Mouse (Mus musculus): ENCODE data around the gene Eno1. TPM values are rescaled to one million over a fixed set of nuclear protein-coding genes. Genes with fewer than 3 reads are reported as not detected.

Eno1 gene
- total and polyA plus RNA-seq, 3 experiments = 254 to 5,492 (median 737) TPM

- H3K27ac ChIP-seq (ENCODE audit: control insufficient read depth, low read depth, low read length) = no peak overlapping the region
- H3K9me3 ChIP-seq (replicated peaks; ENCODE audit: insufficient read depth, low read length) = no peaks in the 10 kb centered on the region
- no peak overlapping the region for H3K4me3 ChIP-seq (ENCODE audit: control insufficient read depth in 1 of 2, insufficient read depth in 1 of 2, low read depth in 2 of 2, low read length in 2 of 2)
- H3K9ac ChIP-seq (ENCODE audit: control insufficient read depth, low read depth, low read length, poor library complexity, severe bottlenecking) = no peak overlapping the region
- TF ChIP-seq POLR2AphosphoS2 (IDR thresholded peaks at IDR 0.05; ENCODE audit: low read length) (no peak), CHD2 (IDR thresholded peaks at IDR 0.05; ENCODE audit: low read length) (no peak), NRF1 (IDR thresholded peaks at IDR 0.05; ENCODE audit: insufficient read depth, low read depth, low read length, poor library complexity, severe bottlenecking) (no peak), RAD21 (IDR thresholded peaks at IDR 0.05; ENCODE audit: low read depth, low read length) (no peak), ZC3H11A (IDR thresholded peaks at IDR 0.05; ENCODE audit: low read depth, low read length) (no peak), POLR2A (IDR thresholded peaks at IDR 0.05; ENCODE audit: control insufficient read depth in 1 of 2, insufficient read depth in 1 of 2, low read depth in 1 of 2, low read length in 2 of 2, poor library complexity in 1 of 2) (no peak), MYB (IDR thresholded peaks at IDR 0.05; ENCODE audit: low read depth, low read length) (no peak), ZMIZ1 (IDR thresholded peaks at IDR 0.05; ENCODE audit: low read depth, low read length) (no peak), CTCF (IDR thresholded peaks at IDR 0.05 in 2 of 3, conservative IDR thresholded peaks at IDR 0.05 in 1 of 3; ENCODE audit: control insufficient read depth in 1 of 3, insufficient read depth in 1 of 3, low read depth in 2 of 3, low read length in 3 of 3, poor library complexity in 1 of 3, severe bottlenecking in 1 of 3) (no peak), MEF2A (IDR thresholded peaks at IDR 0.05; ENCODE audit: extremely low read depth, insufficient replicate concordance, low read depth, low read length, poor library complexity, severe bottlenecking) (no peak), GATA1 (IDR thresholded peaks at IDR 0.05; ENCODE audit: low read depth, low read length) (no peak), SMC3 (IDR thresholded peaks at IDR 0.05; ENCODE audit: low read depth, low read length) (no peak), SIN3A (IDR thresholded peaks at IDR 0.05; ENCODE audit: low read length) (no peak), MAZ (IDR thresholded peaks at IDR 0.05; ENCODE audit: low read depth, low read length) (no peak), ETS1 (IDR thresholded peaks at IDR 0.05; ENCODE audit: low read depth, low read length) (no peak), POLR2AphosphoS5 (IDR thresholded peaks at IDR 0.05; ENCODE audit: borderline replicate concordance, low read depth, low read length) (no peak)
- H3K27me3 ChIP-seq (ENCODE audit: control insufficient read depth in 1 of 2, insufficient read depth in 2 of 2, low read length in 2 of 2) = no peaks in the 10 kb centered on the region
- no peak for DNase-seq (ENCODE audit: low read depth, low spot score)
- H3K36me3 ChIP-seq (ENCODE audit: control insufficient read depth in 1 of 2, insufficient read depth in 2 of 2, low read length in 2 of 2) = peaks cover 0 to 10% of the 10 kb centered on the region in 2 experiments
- H3K79me2 ChIP-seq (ENCODE audit: control insufficient read depth, insufficient read depth, low read length, poor library complexity) = peaks cover 8% of the 10 kb centered on the region; the same call in 1 of the 2 replicates
- peaks cover 0 to 14% of the 10 kb centered on the region in 2 experiments for H3K4me1 ChIP-seq (ENCODE audit: control insufficient read depth in 1 of 2, insufficient read depth in 2 of 2, low read length in 2 of 2)
These were observed 58.3 kb downstream of the Eno1 start for GRCm38 (mm10) chr4:150294870-150295269.

GRCm38 (mm10) chr4:150295966-150296365 lies 59.4 kb downstream of the Eno1 start:
- DNase-seq (ENCODE audit: low read depth, low spot score) = peak; percentile 59
- TF ChIP-seq SMC3 (IDR thresholded peaks at IDR 0.05; ENCODE audit: low read depth, low read length) (peak; percentile 51), MEF2A (IDR thresholded peaks at IDR 0.05; ENCODE audit: extremely low read depth, insufficient replicate concordance, low read depth, low read length, poor library complexity, severe bottlenecking) (no peak), EP300 (IDR thresholded peaks at IDR 0.05; ENCODE audit: low read depth in 1 of 2, low read length in 2 of 2) (no peak), KAT2A (conservative IDR thresholded peaks at IDR 0.05; ENCODE audit: low read depth, low read length) (no peak), BHLHE40 (IDR thresholded peaks at IDR 0.05; ENCODE audit: borderline replicate concordance, low read depth, low read length) (no peak), E2F4 (IDR thresholded peaks at IDR 0.05; ENCODE audit: borderline replicate concordance, low read depth, low read length) (no peak), ETS1 (IDR thresholded peaks at IDR 0.05; ENCODE audit: low read depth, low read length) (no peak), TCF12 (IDR thresholded peaks at IDR 0.05; ENCODE audit: low read depth, low read length) (no peak), MXI1 (IDR thresholded peaks at IDR 0.05; ENCODE audit: low read depth, low read length) (no peak), MYC (IDR thresholded peaks at IDR 0.05; ENCODE audit: low read depth, low read length) (no peak), USF1 (IDR thresholded peaks at IDR 0.05; ENCODE audit: low read depth, low read length) (no peak), ZMIZ1 (IDR thresholded peaks at IDR 0.05; ENCODE audit: low read depth, low read length) (0 out of 2 replicates have a peak, but pooled peaks have one; percentile 24), ZC3H11A (IDR thresholded peaks at IDR 0.05; ENCODE audit: low read depth, low read length) (peak; percentile 37; the same call in 1 of the 2 replicates), RAD21 (IDR thresholded peaks at IDR 0.05; ENCODE audit: low read depth, low read length) (peak; percentile 37), ELF1 (IDR thresholded peaks at IDR 0.05; ENCODE audit: low read depth, low read length) (no peak), JUND (IDR thresholded peaks at IDR 0.05; ENCODE audit: low read depth, low read length) (no peak), RCOR1 (IDR thresholded peaks at IDR 0.05; ENCODE audit: low read depth, low read length) (no peak), USF2 (IDR thresholded peaks at IDR 0.05; ENCODE audit: borderline replicate concordance in 1 of 2, insufficient read depth in 1 of 2, low read depth in 1 of 2, low read length in 2 of 2) (no peak), GATA1 (IDR thresholded peaks at IDR 0.05; ENCODE audit: low read depth, low read length) (no peak), CTCF (IDR thresholded peaks at IDR 0.05 in 2 of 3, conservative IDR thresholded peaks at IDR 0.05 in 1 of 3; ENCODE audit: control insufficient read depth in 1 of 3, insufficient read depth in 1 of 3, low read depth in 2 of 3, low read length in 3 of 3, poor library complexity in 1 of 3, severe bottlenecking in 1 of 3) (peak; percentile 32 to 56 (median 33)), SIN3A (IDR thresholded peaks at IDR 0.05; ENCODE audit: low read length) (0 out of 2 replicates have a peak, but pooled peaks have one; percentile 11)
- Histone ChIP-seq H3K36me3 (ENCODE audit: control insufficient read depth in 1 of 2, insufficient read depth in 2 of 2, low read length in 2 of 2) (peaks cover 0 to 10% of the 10 kb centered on the region in 2 experiments), H3K27me3 (ENCODE audit: control insufficient read depth in 1 of 2, insufficient read depth in 2 of 2, low read length in 2 of 2) (no peaks in the 10 kb centered on the region), H3K27ac (ENCODE audit: control insufficient read depth, low read depth, low read length) (no peak overlapping the region), H3K79me2 (ENCODE audit: control insufficient read depth, insufficient read depth, low read length, poor library complexity) (peaks cover 8% of the 10 kb centered on the region; the same call in 1 of the 2 replicates), H3K9ac (ENCODE audit: control insufficient read depth, low read depth, low read length, poor library complexity, severe bottlenecking) (no peak overlapping the region), H3K4me1 (ENCODE audit: control insufficient read depth in 1 of 2, insufficient read depth in 2 of 2, low read length in 2 of 2) (peaks cover 0 to 14% of the 10 kb centered on the region in 2 experiments), H3K4me3 (ENCODE audit: control insufficient read depth in 1 of 2, insufficient read depth in 1 of 2, low read depth in 2 of 2, low read length in 2 of 2) (no peak overlapping the region), H3K9me3 (replicated peaks; ENCODE audit: insufficient read depth, low read length) (no peaks in the 10 kb centered on the region)

Measured in MEL (cell line).